Comparison of ENCODE assay signal across 8 mouse cellular contexts in the genomic region with DNA sequence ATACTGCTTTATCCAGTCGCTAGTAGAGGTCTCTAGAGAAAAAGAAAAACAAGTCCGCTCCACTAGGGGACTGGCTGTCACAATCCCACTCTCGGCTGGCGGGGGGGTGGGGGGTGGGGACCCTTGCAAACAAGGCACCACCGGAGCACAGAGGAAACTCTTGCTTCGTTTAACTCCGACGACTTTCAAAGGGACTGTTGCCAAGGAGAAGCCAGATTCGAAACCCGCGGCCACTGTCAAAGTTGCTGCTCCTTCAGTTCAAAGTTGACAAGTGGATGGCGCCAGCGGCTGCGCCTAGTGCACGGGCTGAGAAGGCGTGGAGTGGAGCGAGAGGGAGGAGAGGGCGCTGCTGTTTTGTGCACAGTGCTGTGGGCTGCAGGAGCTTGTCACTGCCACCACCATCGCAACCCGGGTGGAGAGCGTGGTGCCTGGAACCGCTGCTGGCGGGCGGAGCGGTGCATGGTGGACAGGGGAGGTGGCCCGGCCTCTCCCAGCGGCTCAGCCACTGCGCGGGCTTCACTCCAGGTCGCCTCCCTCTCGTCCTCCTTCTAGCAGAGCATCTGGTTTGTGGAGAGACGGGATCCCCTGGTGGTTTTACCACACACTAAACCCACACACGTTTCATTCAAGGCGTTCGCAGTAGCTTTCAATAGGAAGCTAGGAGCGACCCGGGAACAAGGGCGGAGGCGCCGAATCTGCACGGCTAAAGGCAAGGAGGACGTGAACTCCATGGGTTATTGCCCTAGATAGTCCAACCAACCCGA. TPM values are rescaled to one million over a fixed set of nuclear protein-coding genes. Genes with fewer than 3 reads are reported as not detected.
A peak's percentile ranks its signal among the peaks of the same experiment; 100 is the strongest.
DNase-seq lines count a peak whose midpoint lies in the region; ATAC-seq and TF ChIP-seq lines count a peak whose summit lies in the region.

No protein-coding gene starts in this region.

- H3K9ac ChIP-seq in heart, embryonic 16.5 days (ENCODE audit: low read length) = peak overlapping the region; percentile 75
- no peak overlapping the region for H3K9ac ChIP-seq in liver, embryonic 16.5 days (ENCODE audit: low read depth, low read length)

- TF ChIP-seq CTCF in C2C12 (IDR thresholded peaks at IDR 0.05; ENCODE audit: control insufficient read depth, insufficient read depth, insufficient read length) = no peak
- TF ChIP-seq CTCF in layer of hippocampus, adult 2 months (conservative IDR thresholded peaks at IDR 0.05) = peak; percentile 34

- H3ac ChIP-seq in C2C12 (ENCODE audit: control insufficient read depth, insufficient read length, low read depth) = peak overlapping the region; percentile 36

- no peaks in the 10 kb centered on the region for H3K36me3 ChIP-seq in C2C12 (ENCODE audit: control insufficient read depth, insufficient read depth)
- H3K36me3 ChIP-seq in heart, embryonic 16.5 days (ENCODE audit: control insufficient read depth, insufficient read depth) = no peaks in the 10 kb centered on the region
- H3K36me3 ChIP-seq in liver, embryonic 16.5 days (ENCODE audit: control insufficient read depth, insufficient read depth) = no peaks in the 10 kb centered on the region

- peak; percentile 78 for ATAC-seq in heart, embryonic 16.5 days (replicated peaks; ENCODE audit: extremely low read depth, insufficient read depth, low FRiP score)
- peak; percentile 32; the same call in 1 of the 2 replicates for ATAC-seq in liver, embryonic 16.5 days (ENCODE audit: low read depth)

- H3K27me3 ChIP-seq in C2C12 (ENCODE audit: control insufficient read depth, insufficient read depth, insufficient read length) = no peaks in the 10 kb centered on the region
- H3K27me3 ChIP-seq in heart, embryonic 16.5 days (ENCODE audit: control insufficient read depth, insufficient read depth, low read length) = peaks cover 3% of the 10 kb centered on the region; the same call in 1 of the 2 replicates
- H3K27me3 ChIP-seq in liver, embryonic 16.5 days (ENCODE audit: control insufficient read depth, insufficient read depth, low read depth, low read length) = peaks cover 22% of the 10 kb centered on the region

- no peaks in the 10 kb centered on the region for H3K79me2 ChIP-seq in C2C12 (ENCODE audit: control insufficient read depth, insufficient read depth)

- peak overlapping the region; percentile 95 for H3K4me2 ChIP-seq in heart, embryonic 16.5 days (ENCODE audit: low read depth, low read length)
- H3K4me2 ChIP-seq in liver, embryonic 16.5 days (ENCODE audit: low read depth, low read length) = peak overlapping the region; percentile 65

- peak; percentile 22 to 35 for DNase-seq in adrenal gland, adult 18-20 months (ENCODE audit: low spot score in 2 of 2)
- DNase-seq in embryo, embryonic 9.5 days (ENCODE audit: extremely low spot score) = peak; percentile 72
- DNase-seq in layer of hippocampus, adult 2 months (ENCODE audit: low spot score in 2 of 2) = peak; percentile 52 to 61
- DNase-seq in right cerebral cortex, postnatal 10 days (ENCODE audit: low spot score in 2 of 2) = peak; percentile 57 to 60
- DNase-seq in thymus, adult 18-20 months = no peak

- H3K79me3 ChIP-seq in C2C12 (ENCODE audit: low read depth) = no peaks in the 10 kb centered on the region

- H3K27ac ChIP-seq in heart, embryonic 16.5 days (ENCODE audit: low read length) = peak overlapping the region; percentile 62
- peak overlapping the region; percentile 95 for H3K27ac ChIP-seq in layer of hippocampus, adult 2 months
- no peak overlapping the region for H3K27ac ChIP-seq in liver, embryonic 16.5 days (ENCODE audit: low read length)

- H3K9me3 ChIP-seq in heart, embryonic 16.5 days (replicated peaks; ENCODE audit: control insufficient read depth, low read length) = no peaks in the 10 kb centered on the region
- no peaks in the 10 kb centered on the region for H3K9me3 ChIP-seq in liver, embryonic 16.5 days (replicated peaks; ENCODE audit: control insufficient read depth, low read length)

- WGBS in heart, embryonic 16.5 days = 1% methylated on average over 43 of the region's 43 CpGs
- WGBS in liver, embryonic 16.5 days (ENCODE audit: insufficient replicate concordance) = under 1% methylated on average over 43 of the region's 43 CpGs

- no peak overlapping the region for H3K4me3 ChIP-seq in C2C12 (ENCODE audit: insufficient read depth, poor library complexity, severe bottlenecking)
- peak overlapping the region; percentile 75 for H3K4me3 ChIP-seq in heart, embryonic 16.5 days (ENCODE audit: low read length)
- H3K4me3 ChIP-seq in layer of hippocampus, adult 2 months = peak overlapping the region; percentile 58
- H3K4me3 ChIP-seq in liver, embryonic 16.5 days (ENCODE audit: low read depth, low read length) = peak overlapping the region; percentile 49

- H3K4me1 ChIP-seq in heart, embryonic 16.5 days (ENCODE audit: control insufficient read depth, insufficient read depth, low read length) = peaks cover 7% of the 10 kb centered on the region; the same call in 1 of the 2 replicates
- H3K4me1 ChIP-seq in liver, embryonic 16.5 days (ENCODE audit: control insufficient read depth, low read depth, low read length) = no peaks in the 10 kb centered on the region

TF ChIP-seq in C2C12, 6 proteins besides CTCF, POLR2A, EP300 and RAD21:
- no peak for TF ChIP-seq MYOG (IDR thresholded peaks at IDR 0.05; ENCODE audit: control insufficient read depth, extremely low read depth, insufficient read length)
- no peak for TF ChIP-seq FOSL1 (IDR thresholded peaks at IDR 0.05; ENCODE audit: insufficient read depth, low read length, poor library complexity, severe bottlenecking)
- no peak for TF ChIP-seq CEBPB (IDR thresholded peaks at IDR 0.05; ENCODE audit: low read depth)
- no peak for TF ChIP-seq MYOD1 (IDR thresholded peaks at IDR 0.05; ENCODE audit: control insufficient read depth, insufficient read length, low read depth)
- TF ChIP-seq USF1 (IDR thresholded peaks at IDR 0.05; ENCODE audit: low read depth) = no peak
- TF ChIP-seq MAX (IDR thresholded peaks at IDR 0.05) = no peak

RNA-seq across cellular contexts. Expression of gene Gpr37, which starts 0.8 kb away (rescaled TPM):
- 0.01 TPM for polyA plus RNA-seq in C2C12 (2012; fragmentation: generic; extraction: Trizol)
- total RNA-seq in adrenal gland, adult 18-20 months (2021) = under 1 TPM in 1 of 2 experiments, not detected in 1; 0.10 TPM
- 1.5 and 1.7 TPM in 2 replicates for polyA plus RNA-seq in heart, embryonic 16.5 days (2015; fragmentation: Nextera tagmentation; extraction: Ambion mirVana)
- total RNA-seq in layer of hippocampus, adult 2 months (2021) = 10 to 100 TPM; 35.8 to 38.6 TPM
- 0.09 and 0.17 TPM in 2 replicates for polyA plus RNA-seq in liver, embryonic 16.5 days (2015; fragmentation: Nextera tagmentation; extraction: Ambion mirVana)

Comparison
In these comparisons a context has a peak if more than half of its experiments do, and no peak if none do; other contexts are left out.
1. DNase-seq: peak in adrenal gland, adult 18-20 months (2 of 2), embryo, embryonic 9.5 days (single experiment), layer of hippocampus, adult 2 months (2 of 2) and right cerebral cortex, postnatal 10 days (2 of 2); none in thymus, adult 18-20 months (0 of 2).